Mouse (Mus musculus) midbrain, embryonic 15.5 days (tissue): ENCODE results near the gene Prune2. TPM values are rescaled to one million over a fixed set of nuclear protein-coding genes. Genes with fewer than 3 reads are reported as not detected.

Experiments used
- ATAC-seq: fragments of 200-750 bp; cut with Nextera tagmentation; replicated peaks from 2 replicates; pipeline ENCODE4 v1.8.0; 2017; ENCODE audit warnings: moderate TSS enrichment
- H3K27ac ChIP-seq: fragments of 300-500 bp; sonication (generic); 2 replicates; pipeline ENCODE4 v1.5.1; 2015; ENCODE audit warnings: mild to moderate bottlenecking, inconsistent platforms
- H3K27me3 ChIP-seq: fragments of 300-500 bp; sonication (generic); replicated peaks from 2 replicates; pipeline ENCODE4 v1.6.1; 2015; ENCODE audit warnings: inconsistent platforms
- H3K36me3 ChIP-seq: fragments of 300-500 bp; sonication (generic); replicated peaks from 2 replicates; pipeline ENCODE4 v1.6.1; 2015; ENCODE audit warnings: inconsistent platforms
- H3K4me1 ChIP-seq: fragments of 300-500 bp; sonication (generic); 2 replicates; pipeline ENCODE4 v1.6.1; 2015; ENCODE audit warnings: inconsistent platforms
- H3K4me2 ChIP-seq: fragments of 300-500 bp; sonication (generic); 2 replicates; pipeline ENCODE4 v1.6.1; 2015; ENCODE audit warnings: inconsistent platforms, mild to moderate bottlenecking, moderate library complexity
- H3K4me3 ChIP-seq: fragments of 300-500 bp; sonication (generic); 2 replicates; pipeline ENCODE4 v1.5.1; 2015; ENCODE audit warnings: mild to moderate bottlenecking, inconsistent platforms
- H3K9ac ChIP-seq: fragments of 300-500 bp; sonication (generic); 2 replicates; pipeline ENCODE4 v1.6.1; 2015; ENCODE audit warnings: mild to moderate bottlenecking, inconsistent platforms
- H3K9me3 ChIP-seq: fragments of 300-500 bp; sonication (generic); 2 replicates; pipeline ENCODE4 v1.6.1; 2016; ENCODE audit warnings: inconsistent platforms
- WGBS: fragments of 180-500 bp; shearing (Covaris S2); methylation state at CpG from one replicate; pipeline ENCODE4 v1.1.7; 2015; ENCODE audit warnings: mixed read lengths; 5-methylcytosine and 5-hydroxymethylcytosine counted together
- polyA plus RNA-seq: library from polyadenylated mRNA; unstranded; fragments of >200 nt; fragmentation: Nextera tagmentation; extraction: Ambion mirVana; gene quantifications from 2 replicates; pipeline ENCODE4 v1.2.1, GENCODE M21; 2015

The Prune2 gene
- polyA plus RNA-seq, 1 experiment from 2014 or later, result 6.9 TPM

- no peaks in the 10 kb centered on the region for H3K36me3 ChIP-seq
- 57% methylated on average over 6 of the region's 6 CpGs for WGBS
- H3K27ac ChIP-seq, result no peak overlapping the region
- H3K4me2 ChIP-seq, result no peak overlapping the region
- H3K9ac ChIP-seq, result no peak overlapping the region
- H3K4me1 ChIP-seq, result no peaks in the 10 kb centered on the region
- H3K9me3 ChIP-seq, result no peaks in the 10 kb centered on the region
- no peak overlapping the region for H3K4me3 ChIP-seq
- ATAC-seq, result no peak; the same call in 1 of the 2 replicates
- no peaks in the 10 kb centered on the region for H3K27me3 ChIP-seq
Observed at GRCm38 (mm10) chr19:17011261-17011995, 55.5 kb downstream of the Prune2 start.

- WGBS, result 84% methylated on average over 2 of the region's 2 CpGs
- H3K27ac ChIP-seq, result no peak overlapping the region
- no peaks in the 10 kb centered on the region for H3K27me3 ChIP-seq
- no peak overlapping the region for H3K9ac ChIP-seq
- H3K36me3 ChIP-seq, result no peaks in the 10 kb centered on the region
- H3K9me3 ChIP-seq, result no peaks in the 10 kb centered on the region
- no peak for ATAC-seq
- no peak overlapping the region for H3K4me3 ChIP-seq
- no peaks in the 10 kb centered on the region for H3K4me1 ChIP-seq
- H3K4me2 ChIP-seq, result no peak overlapping the region
Observed at GRCm38 (mm10) chr19:17013085-17013484, 57.2 kb downstream of the Prune2 start.

GRCm38 (mm10) chr19:17014337-17015124, 58.6 kb downstream of the Prune2 start:
- WGBS, result 86% methylated on average over 10 of the region's 10 CpGs

GRCm38 (mm10) chr19:17024748-17025147, 68.8 kb downstream of the Prune2 start:
- no peak overlapping the region for H3K27ac ChIP-seq
- ATAC-seq, result no peak
- 80% methylated on average over 4 of the region's 4 CpGs for WGBS

More at GRCm38 (mm10) chr19:17014337-17015124, 58.6 kb downstream of the Prune2 start:
- Histone ChIP-seq H3K4me2 (no peak overlapping the region), H3K27ac (no peak overlapping the region), H3K9me3 (no peaks in the 10 kb centered on the region), H3K36me3 (no peaks in the 10 kb centered on the region), H3K4me3 (no peak overlapping the region), H3K27me3 (no peaks in the 10 kb centered on the region), H3K4me1 (no peaks in the 10 kb centered on the region), H3K9ac (no peak overlapping the region)
- ATAC-seq, result no peak

GRCm38 (mm10) chr19:17030276-17030675, 74.4 kb downstream of the Prune2 start:
- Histone ChIP-seq H3K9ac (no peak overlapping the region), H3K36me3 (no peaks in the 10 kb centered on the region), H3K4me2 (no peak overlapping the region), H3K27ac (no peak overlapping the region), H3K9me3 (no peaks in the 10 kb centered on the region), H3K27me3 (no peaks in the 10 kb centered on the region), H3K4me3 (no peak overlapping the region), H3K4me1 (no peaks in the 10 kb centered on the region)
- 0 out of 2 replicates have a peak, but pooled peaks have one; percentile 50 for ATAC-seq
- 1% methylated on average over 3 of the region's 3 CpGs for WGBS

More at GRCm38 (mm10) chr19:17024748-17025147, 68.8 kb downstream of the Prune2 start:
- Histone ChIP-seq H3K4me1 (no peaks in the 10 kb centered on the region), H3K27me3 (no peaks in the 10 kb centered on the region), H3K36me3 (no peaks in the 10 kb centered on the region), H3K4me3 (no peak overlapping the region), H3K4me2 (no peak overlapping the region), H3K9me3 (no peaks in the 10 kb centered on the region), H3K9ac (no peak overlapping the region)

DNA sequence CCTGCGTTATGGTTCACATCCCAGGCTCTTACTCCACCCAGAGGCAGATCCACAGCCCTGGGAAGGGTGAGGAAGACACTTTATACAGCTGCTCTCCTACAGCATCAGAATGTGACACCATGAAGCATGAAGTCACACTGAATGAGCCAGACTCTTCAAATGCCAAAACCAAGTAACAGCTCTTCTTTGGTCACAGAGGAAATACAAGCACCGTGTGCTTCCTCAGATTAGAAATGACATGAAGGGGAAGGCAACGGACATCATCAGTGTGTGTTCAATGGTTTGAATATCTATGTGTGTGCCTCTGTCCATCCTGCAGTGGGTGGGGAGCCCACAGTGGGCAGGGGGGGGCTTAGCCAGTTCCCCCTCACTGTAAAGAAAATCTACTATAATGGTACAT, 76.4 kb downstream of the Prune2 start:
- H3K9ac ChIP-seq, result no peak overlapping the region

GRCm38 (mm10) chr19:17046961-17047360, 91.0 kb downstream of the Prune2 start:
- no peak overlapping the region for H3K27ac ChIP-seq
- WGBS, result 61% methylated on average over 4 of the region's 4 CpGs
- H3K27me3 ChIP-seq, result no peaks in the 10 kb centered on the region
- H3K36me3 ChIP-seq, result no peaks in the 10 kb centered on the region
- H3K4me2 ChIP-seq, result no peak overlapping the region
- ATAC-seq, result no peak
- no peaks in the 10 kb centered on the region for H3K9me3 ChIP-seq
- H3K4me3 ChIP-seq, result no peak overlapping the region
- no peaks in the 10 kb centered on the region for H3K4me1 ChIP-seq
- no peak overlapping the region for H3K9ac ChIP-seq

More for the DNA sequence above, 76.4 kb downstream of the Prune2 start:
- no peak for ATAC-seq
- no peaks in the 10 kb centered on the region for H3K27me3 ChIP-seq
- 82% methylated on average over 3 of the region's 3 CpGs for WGBS
- H3K27ac ChIP-seq, result no peak overlapping the region
- no peaks in the 10 kb centered on the region for H3K9me3 ChIP-seq
- no peak overlapping the region for H3K4me3 ChIP-seq
- H3K4me2 ChIP-seq, result no peak overlapping the region
- H3K36me3 ChIP-seq, result no peaks in the 10 kb centered on the region
- H3K4me1 ChIP-seq, result no peaks in the 10 kb centered on the region

GRCm38 (mm10) chr19:17055892-17056291, 100.0 kb downstream of the Prune2 start:
- H3K9ac ChIP-seq, result no peak overlapping the region
- no peaks in the 10 kb centered on the region for H3K9me3 ChIP-seq
- H3K36me3 ChIP-seq, result no peaks in the 10 kb centered on the region
- 25% methylated on average over 3 of the region's 3 CpGs for WGBS
- no peak overlapping the region for H3K4me3 ChIP-seq
- no peak overlapping the region for H3K4me2 ChIP-seq
- peak; percentile 50; the same call in 1 of the 2 replicates for ATAC-seq
- no peaks in the 10 kb centered on the region for H3K27me3 ChIP-seq
- H3K27ac ChIP-seq, result no peak overlapping the region
- H3K4me1 ChIP-seq, result 0 out of 2 replicates have a peak, but pooled peaks cover 2% of the 10 kb centered on the region

- no peak overlapping the region for H3K4me2 ChIP-seq
- no peak overlapping the region for H3K9ac ChIP-seq
- H3K36me3 ChIP-seq, result no peaks in the 10 kb centered on the region
- WGBS, result 87% methylated on average over 5 of the region's 5 CpGs
- no peaks in the 10 kb centered on the region for H3K27me3 ChIP-seq
- no peak for ATAC-seq
- no peak overlapping the region for H3K27ac ChIP-seq
- no peaks in the 10 kb centered on the region for H3K9me3 ChIP-seq
- H3K4me3 ChIP-seq, result no peak overlapping the region
- 0 out of 2 replicates have a peak, but pooled peaks cover 2% of the 10 kb centered on the region for H3K4me1 ChIP-seq
Observed at GRCm38 (mm10) chr19:17060106-17060505, 104.2 kb downstream of the Prune2 start.

- Histone ChIP-seq H3K4me1 (no peaks in the 10 kb centered on the region), H3K9ac (no peak overlapping the region), H3K4me3 (no peak overlapping the region), H3K36me3 (no peaks in the 10 kb centered on the region), H3K27me3 (no peaks in the 10 kb centered on the region), H3K4me2 (no peak overlapping the region), H3K27ac (no peak overlapping the region), H3K9me3 (no peaks in the 10 kb centered on the region)
- no peak for ATAC-seq
Observed at GRCm38 (mm10) chr19:17064421-17064820, 108.5 kb downstream of the Prune2 start.

DNA sequence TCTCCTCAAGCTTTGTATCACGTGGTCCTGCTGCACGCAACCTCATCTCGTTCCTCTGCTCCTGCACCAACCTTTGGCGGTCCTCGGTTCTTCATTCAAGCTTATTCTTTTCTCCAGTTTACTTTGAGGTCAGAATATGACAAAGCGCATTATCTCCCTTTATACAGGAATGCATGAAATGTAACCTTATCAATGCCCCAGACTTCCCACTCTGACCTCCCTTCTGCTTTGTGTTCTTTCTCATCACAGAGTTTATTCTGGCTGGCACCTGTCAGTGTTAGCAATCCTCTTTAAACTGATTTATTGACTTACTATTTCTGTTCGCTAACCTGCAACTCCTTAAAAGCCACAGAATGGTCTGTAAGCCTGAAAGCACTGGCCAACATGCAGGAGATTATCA, 113.1 kb downstream of the Prune2 start:
- no peak overlapping the region for H3K4me2 ChIP-seq
- H3K27me3 ChIP-seq, result no peaks in the 10 kb centered on the region
- no peaks in the 10 kb centered on the region for H3K4me1 ChIP-seq
- no peaks in the 10 kb centered on the region for H3K9me3 ChIP-seq
- ATAC-seq, result no peak
- H3K36me3 ChIP-seq, result no peaks in the 10 kb centered on the region
- no peak overlapping the region for H3K27ac ChIP-seq
- no peak overlapping the region for H3K9ac ChIP-seq
- no peak overlapping the region for H3K4me3 ChIP-seq
- 93% methylated on average over 7 of the region's 7 CpGs for WGBS

DNA sequence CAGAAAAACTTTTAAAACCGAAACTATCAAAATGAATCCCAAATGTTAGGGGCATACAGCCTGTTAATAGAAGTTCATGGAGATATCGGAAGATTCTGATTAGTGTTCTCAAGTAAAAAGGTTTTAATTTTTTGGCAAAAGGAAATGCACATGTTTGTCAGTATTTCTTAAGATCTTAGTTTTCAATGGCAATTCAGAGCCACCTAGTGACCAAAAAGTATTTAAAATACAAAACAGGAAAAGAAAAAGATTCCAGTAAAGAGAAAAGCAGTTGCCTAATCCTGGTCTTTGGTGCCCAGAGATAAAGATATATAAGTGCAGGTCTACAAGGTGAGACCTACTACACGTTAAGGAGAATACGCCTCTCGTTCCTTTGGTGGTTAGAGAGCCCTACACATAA, 115.3 kb downstream of the Prune2 start:
- no peak overlapping the region for H3K9ac ChIP-seq
- WGBS, result 91% methylated on average over 5 of the region's 5 CpGs
- H3K4me2 ChIP-seq, result no peak overlapping the region
- no peaks in the 10 kb centered on the region for H3K9me3 ChIP-seq
- H3K36me3 ChIP-seq, result no peaks in the 10 kb centered on the region
- no peak overlapping the region for H3K27ac ChIP-seq
- H3K4me3 ChIP-seq, result no peak overlapping the region
- H3K4me1 ChIP-seq, result no peaks in the 10 kb centered on the region
- ATAC-seq, result no peak
- no peaks in the 10 kb centered on the region for H3K27me3 ChIP-seq
